Mouse (Mus musculus) myocyte (in vitro differentiated cells): ENCODE measurements at regions not wholly inside any gene's neighbourhood (a gene's known extent, or its start where the extent isn't known, plus 50 kb on each side); places are given as distances from the start of the nearest gene placed in this dataset.

Experiments
- H3K27me3 ChIP-seq: one replicate; pipeline ENCODE4 v1.6.1; 2011; ENCODE audit not compliant: control insufficient read depth, insufficient read depth, insufficient read length
- H3K36me3 ChIP-seq: one replicate; pipeline ENCODE4 v1.6.1; 2011; ENCODE audit not compliant: control insufficient read depth, insufficient read depth
- H3K4me2 ChIP-seq: one replicate; pipeline ENCODE4 v1.6.1; 2011; ENCODE audit warnings: low read depth, control low read depth
- H3K4me3 ChIP-seq: one replicate; pipeline ENCODE4 v1.5.1; 2011; ENCODE audit warnings: mild to moderate bottlenecking, control low read depth, moderate library complexity
- H3K79me2 ChIP-seq: one replicate; pipeline ENCODE4 v1.6.1; 2011; ENCODE audit not compliant: control insufficient read depth, insufficient read depth
- H3ac ChIP-seq: one replicate; pipeline ENCODE4 v1.6.1; 2011; ENCODE audit not compliant: control insufficient read depth, insufficient read length
- CEBPB ChIP-seq: IDR thresholded peaks from 2 replicates; pipeline ENCODE4 v1.6.1; 2011; ENCODE audit warnings: mild to moderate bottlenecking, moderate library complexity; ENCODE audit not compliant: poor library complexity, insufficient read depth, severe bottlenecking
- E2F4 ChIP-seq: IDR thresholded peaks from one replicate; pipeline ENCODE4 v1.6.1; 2011; ENCODE audit warnings: mild to moderate bottlenecking, control low read depth, moderate library complexity; ENCODE audit not compliant: insufficient read depth
- MAX ChIP-seq: IDR thresholded peaks from one replicate; pipeline ENCODE4 v1.6.1; 2011; ENCODE audit warnings: low read depth, mild to moderate bottlenecking, control low read depth
- MYOD1 ChIP-seq, 3 experiments: IDR thresholded peaks; one replicate each; pipeline ENCODE4 v1.6.1; 2011; ENCODE audit warnings: control low read depth in 2 of 3, low read depth in 2 of 3, mild to moderate bottlenecking in 2 of 3, moderate library complexity in 1 of 3; ENCODE audit not compliant: insufficient read length in 2 of 3, control insufficient read depth in 1 of 3
- MYOG ChIP-seq, 3 experiments: IDR thresholded peaks; one replicate each; pipeline ENCODE4 v1.6.1; 2011; ENCODE audit warnings: control low read depth in 2 of 3, low read depth in 2 of 3, mild to moderate bottlenecking in 2 of 3; ENCODE audit not compliant: insufficient read length in 2 of 3, control insufficient read depth in 1 of 3, insufficient read depth in 1 of 3
- POLR2A ChIP-seq: IDR thresholded peaks from one replicate; pipeline ENCODE4 v1.6.1; 2011; ENCODE audit warnings: low read depth, mild to moderate bottlenecking, control low read depth, moderate library complexity; ENCODE audit not compliant: insufficient read length
- POLR2AphosphoS2 ChIP-seq: IDR thresholded peaks from one replicate; pipeline ENCODE4 v1.6.1; 2011; ENCODE audit warnings: low read depth, control low read depth; ENCODE audit not compliant: insufficient read length
- REST ChIP-seq: IDR thresholded peaks from one replicate; pipeline ENCODE4 v1.6.1; 2011; ENCODE audit warnings: mild to moderate bottlenecking, control low read depth, moderate library complexity; ENCODE audit not compliant: insufficient read depth, insufficient read length
- SRF ChIP-seq: IDR thresholded peaks from one replicate; pipeline ENCODE4 v1.6.1; 2011; ENCODE audit warnings: low read depth; ENCODE audit not compliant: control insufficient read depth, insufficient read length
- TCF12 ChIP-seq: IDR thresholded peaks from one replicate; pipeline ENCODE4 v1.6.1; 2011; ENCODE audit warnings: mild to moderate bottlenecking, control low read depth; ENCODE audit not compliant: poor library complexity, insufficient read depth, severe bottlenecking
- TCF3 ChIP-seq: IDR thresholded peaks from one replicate; pipeline ENCODE4 v1.6.1; 2011; ENCODE audit warnings: low read depth, control low read depth; ENCODE audit not compliant: insufficient read length
- USF1 ChIP-seq: IDR thresholded peaks from one replicate; pipeline ENCODE4 v1.6.1; 2011; ENCODE audit warnings: low read depth, mild to moderate bottlenecking, control low read depth, moderate library complexity

DNA sequence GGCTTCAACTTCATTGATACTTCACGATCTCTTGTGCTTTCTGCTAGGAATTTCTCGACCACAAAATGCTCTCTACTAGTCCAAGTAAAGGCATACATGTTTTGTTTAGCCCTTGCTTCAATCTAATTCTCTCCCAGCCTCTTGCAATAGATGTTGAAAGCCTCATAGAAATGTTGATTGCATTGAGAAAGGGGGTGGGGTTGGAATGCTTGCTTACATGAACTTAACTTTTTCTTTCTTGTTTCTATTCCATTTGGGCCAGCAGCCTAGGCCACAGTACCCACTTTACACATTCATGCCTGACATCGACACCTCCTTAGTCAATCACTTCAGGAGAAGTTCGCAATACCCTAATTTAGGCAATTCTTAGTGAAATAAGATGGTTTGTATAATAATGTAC is 571.2 kb downstream of the Cdh10 start:
- Histone ChIP-seq H3K4me2 (no peak overlapping the region), H3K27me3 (no peaks in the 10 kb centered on the region), H3ac (no peak overlapping the region), H3K79me2 (no peaks in the 10 kb centered on the region), H3K4me3 (no peak overlapping the region), H3K36me3 (no peaks in the 10 kb centered on the region)
- TF ChIP-seq MYOD1 (IDR thresholded peaks at IDR 0.05; ENCODE audit: control insufficient read depth in 1 of 3, insufficient read length in 2 of 3, low read depth in 2 of 3) = no peak
- no peak for TF ChIP-seq MYOG (IDR thresholded peaks at IDR 0.05; ENCODE audit: control insufficient read depth in 1 of 3, insufficient read depth in 1 of 3, insufficient read length in 2 of 3, low read depth in 2 of 3)
- no peak for TF ChIP-seq POLR2AphosphoS2
- no peak for TF ChIP-seq TCF12
- no peak for TF ChIP-seq MAX

DNA sequence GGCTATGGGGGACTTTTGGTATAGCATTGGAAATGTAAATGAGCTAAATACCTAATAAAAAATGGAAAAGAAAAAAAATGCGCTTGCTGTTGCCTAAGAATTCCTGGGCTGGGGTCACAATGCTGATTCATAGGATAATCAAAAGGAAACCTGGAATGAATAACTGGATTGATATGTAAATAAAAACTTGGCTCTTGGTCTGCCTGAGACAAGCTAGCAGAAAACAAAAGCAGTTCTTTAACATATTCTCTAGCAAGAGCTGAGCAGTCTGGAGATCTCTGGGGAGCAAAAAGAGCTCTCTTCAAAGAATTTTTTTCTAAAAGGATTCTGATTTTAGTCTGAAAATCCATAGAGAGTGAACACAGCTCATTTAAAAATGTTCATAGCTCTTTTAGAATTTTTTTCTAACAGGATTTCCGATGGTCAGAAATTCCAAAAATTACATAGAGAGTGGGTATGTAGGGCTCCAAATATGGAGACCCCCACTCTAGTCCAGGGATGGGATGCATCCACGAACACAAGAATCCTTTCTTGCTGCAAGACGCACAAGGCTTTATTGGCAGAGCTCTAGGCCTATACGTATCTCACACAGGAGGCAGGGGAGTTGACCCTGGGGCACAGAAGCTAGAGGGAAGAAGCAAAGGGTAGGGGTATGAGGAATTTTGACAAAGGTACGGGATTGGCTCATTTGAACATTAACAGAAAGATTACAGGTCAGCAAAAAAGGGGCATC is 572.7 kb downstream of the Cdh10 start:
- TF ChIP-seq USF1 (no peak), MYOD1 (IDR thresholded peaks at IDR 0.05; ENCODE audit: control insufficient read depth in 1 of 3, insufficient read length in 2 of 3, low read depth in 2 of 3) (no peak), TCF3 (no peak), POLR2A (no peak), POLR2AphosphoS2 (no peak), E2F4 (no peak), SRF (no peak), MAX (no peak)
- Histone ChIP-seq H3K27me3 (no peaks in the 10 kb centered on the region), H3K4me3 (no peak overlapping the region), H3K79me2 (no peaks in the 10 kb centered on the region), H3K36me3 (no peaks in the 10 kb centered on the region), H3ac (no peak overlapping the region), H3K4me2 (no peak overlapping the region)

DNA sequence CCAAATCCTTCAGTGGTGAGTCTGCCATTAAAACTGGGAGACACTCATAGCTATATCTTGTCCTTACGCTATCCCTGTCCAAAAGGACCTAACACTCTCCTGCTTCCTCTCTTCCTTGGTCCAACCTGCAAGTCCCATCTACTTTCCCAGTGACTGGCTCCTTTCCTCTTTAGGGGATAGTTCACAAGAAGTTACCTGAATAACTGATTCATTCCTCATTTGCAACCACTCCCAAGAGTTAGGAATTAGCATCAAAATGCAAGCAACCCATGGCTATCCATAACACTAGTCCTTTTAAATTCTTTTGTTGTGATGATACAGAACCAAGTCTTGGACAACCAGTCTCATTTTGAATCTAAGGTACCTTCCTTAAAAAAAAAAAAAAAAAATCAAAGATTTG is 576.9 kb downstream of the Cdh10 start:
- Histone ChIP-seq H3K27me3 (no peaks in the 10 kb centered on the region), H3K4me2 (no peak overlapping the region), H3ac (no peak overlapping the region), H3K36me3 (no peaks in the 10 kb centered on the region), H3K4me3 (no peak overlapping the region), H3K79me2 (no peaks in the 10 kb centered on the region)
- no peak for TF ChIP-seq CEBPB
- TF ChIP-seq USF1 = no peak
- TF ChIP-seq SRF = no peak
- TF ChIP-seq TCF12 = no peak
- no peak for TF ChIP-seq POLR2AphosphoS2
- TF ChIP-seq TCF3 = no peak
- TF ChIP-seq MYOG (IDR thresholded peaks at IDR 0.05; ENCODE audit: control insufficient read depth in 1 of 3, insufficient read depth in 1 of 3, insufficient read length in 2 of 3, low read depth in 2 of 3) = no peak
- TF ChIP-seq MYOD1 (IDR thresholded peaks at IDR 0.05; ENCODE audit: control insufficient read depth in 1 of 3, insufficient read length in 2 of 3, low read depth in 2 of 3) = no peak
- TF ChIP-seq E2F4 = no peak
- no peak for TF ChIP-seq MAX
- TF ChIP-seq POLR2A = no peak
- no peak for TF ChIP-seq REST
